Mouse (Mus musculus): ENCODE measurements around the gene B4gat1. TPM values are rescaled to one million over a fixed set of nuclear protein-coding genes. Genes with fewer than 3 reads are reported as not detected.

The B4gat1 gene
- total RNA-seq, 1 experiment: 14.1 TPM

DNA sequence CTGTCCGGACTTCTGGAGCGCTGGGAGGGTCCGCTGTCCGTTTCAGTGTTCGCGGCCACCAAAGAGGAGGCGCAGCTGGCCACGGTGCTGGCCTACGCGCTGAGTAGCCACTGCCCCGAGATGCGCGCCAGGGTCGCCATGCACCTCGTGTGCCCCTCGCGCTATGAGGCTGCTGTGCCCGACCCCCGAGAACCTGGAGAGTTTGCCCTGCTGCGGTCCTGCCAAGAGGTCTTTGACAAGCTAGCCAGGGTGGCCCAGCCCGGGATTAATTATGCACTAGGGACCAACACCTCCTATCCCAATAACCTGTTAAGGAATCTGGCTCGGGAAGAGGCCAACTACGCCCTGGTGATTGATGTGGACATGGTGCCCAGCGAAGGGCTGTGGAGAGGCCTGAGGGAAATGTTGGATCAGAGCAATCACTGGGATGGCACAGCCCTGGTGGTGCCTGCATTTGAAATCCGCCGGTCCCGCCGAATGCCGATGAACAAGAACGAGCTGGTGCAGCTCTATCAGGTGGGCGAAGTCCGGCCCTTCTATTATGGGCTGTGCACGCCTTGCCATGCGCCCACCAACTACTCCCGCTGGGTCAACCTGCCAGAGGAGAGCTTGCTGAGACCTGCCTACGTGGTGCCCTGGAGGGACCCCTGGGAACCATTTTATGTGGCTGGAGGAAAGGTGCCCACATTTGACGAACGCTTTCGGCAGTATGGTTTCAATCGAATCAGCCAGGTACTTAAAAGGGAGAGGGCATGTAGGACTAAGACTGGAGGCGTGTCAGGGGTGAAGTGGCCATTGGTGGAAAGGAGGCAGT, 882 bp downstream of the B4gat1 start:
- Histone ChIP-seq H3K27ac (ENCODE audit: insufficient read depth, low read depth, low read length, poor library complexity, severe bottlenecking) (no peak overlapping the region), H3K4me3 (ENCODE audit: insufficient read depth in 1 of 2, low read depth in 1 of 2, low read length in 2 of 2, poor library complexity in 1 of 2, severe bottlenecking in 1 of 2) (peak overlapping the region; percentile 70 to 77), H3K4me1 (ENCODE audit: control insufficient read depth in 2 of 2, insufficient read depth in 2 of 2, low read length in 2 of 2, poor library complexity in 1 of 2) (peaks cover 4 to 6% of the 10 kb centered on the region in 2 experiments; a peak in 3 of 4 replicates), H3K9ac (ENCODE audit: insufficient read depth, low read depth, low read length, poor library complexity, severe bottlenecking) (peak overlapping the region; percentile 77), H3K9me3 (ENCODE audit: control insufficient read depth, insufficient read depth, low read depth, low read length) (no peaks in the 10 kb centered on the region), H3K36me3 (ENCODE audit: control insufficient read depth, insufficient read depth, low read length, poor library complexity, severe bottlenecking) (no peaks in the 10 kb centered on the region)
- TF ChIP-seq MAFK (IDR thresholded peaks at IDR 0.05; ENCODE audit: insufficient read depth, low read depth, low read length) (no peak), CHD2 (IDR thresholded peaks at IDR 0.05; ENCODE audit: low read depth, low read length) (no peak), ZC3H11A (IDR thresholded peaks at IDR 0.05; ENCODE audit: borderline replicate concordance, low read depth, low read length) (no peak), ZNF384 (IDR thresholded peaks at IDR 0.05; ENCODE audit: low read depth, low read length) (no peak)
- DNase-seq (ENCODE audit: low read depth, low spot score): no peak
- in situ Hi-C loops (cut with MboI; ENCODE audit: low sequenced_read_pairs in 2 of 2, unreplicated experiment in 2 of 2): no loop called here

DNA sequence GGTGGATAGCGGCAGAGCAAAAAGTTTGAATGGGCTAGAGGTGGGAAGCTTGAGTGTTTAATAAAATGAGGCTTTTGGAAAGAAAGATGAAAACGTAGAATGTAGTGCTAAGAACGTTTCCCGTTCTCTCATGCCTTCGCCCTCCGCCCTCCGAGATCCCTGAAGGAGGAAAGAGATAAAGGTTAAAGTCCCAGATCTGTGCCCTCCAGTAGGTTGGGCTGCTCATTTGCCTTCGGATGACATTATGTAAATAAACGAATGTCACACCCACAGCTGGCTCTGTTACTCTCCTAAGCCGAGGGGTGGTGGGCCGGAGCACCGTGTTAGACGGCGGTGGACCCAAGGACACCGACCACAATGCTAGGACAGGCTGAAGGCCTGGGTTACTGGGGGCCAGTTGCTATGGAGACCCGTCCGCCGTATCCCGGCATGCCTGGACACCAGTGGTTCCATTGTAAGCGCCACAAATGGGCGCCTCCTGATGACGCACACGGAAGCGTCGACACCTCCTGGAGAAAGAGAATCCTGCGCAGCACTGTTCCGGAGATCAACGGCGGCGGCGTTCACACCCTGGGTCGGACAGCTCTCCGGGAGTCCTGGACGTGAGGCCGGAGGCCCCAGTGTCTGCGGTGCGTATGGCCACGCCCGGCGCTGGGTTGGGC, 2.4 kb downstream of the B4gat1 start, which contains the start of gene Brms1:
Gene Brms1, plus strand, starts transcription at position 493 of the 662 bp plus-strand sequence.
- H3K36me3 ChIP-seq (ENCODE audit: control insufficient read depth, insufficient read depth, low read length, poor library complexity, severe bottlenecking): no peaks in the 10 kb centered on the region
- H3K9me3 ChIP-seq (ENCODE audit: control insufficient read depth, insufficient read depth, low read depth, low read length): no peaks in the 10 kb centered on the region
- peak within 1 kb of the TSS; percentile 92 for H3K9ac ChIP-seq (ENCODE audit: insufficient read depth, low read depth, low read length, poor library complexity, severe bottlenecking)
- 0 out of 2 replicates have a peak within 1 kb of the TSS, but pooled peaks have one; percentile 19 for H3K27ac ChIP-seq (ENCODE audit: insufficient read depth, low read depth, low read length, poor library complexity, severe bottlenecking)
- DNase-seq (ENCODE audit: low read depth, low spot score): peak; percentile 93
- peaks cover 4 to 6% of the 10 kb centered on the region in 2 experiments; a peak in 3 of 4 replicates for H3K4me1 ChIP-seq (ENCODE audit: control insufficient read depth in 2 of 2, insufficient read depth in 2 of 2, low read length in 2 of 2, poor library complexity in 1 of 2)
- in situ Hi-C loops (cut with MboI; ENCODE audit: low sequenced_read_pairs in 2 of 2, unreplicated experiment in 2 of 2): no loop called here
- no peak for TF ChIP-seq ZNF384 (IDR thresholded peaks at IDR 0.05; ENCODE audit: low read depth, low read length)
- no peak for TF ChIP-seq ZC3H11A (IDR thresholded peaks at IDR 0.05; ENCODE audit: borderline replicate concordance, low read depth, low read length)
- no peak for TF ChIP-seq MAFK (IDR thresholded peaks at IDR 0.05; ENCODE audit: insufficient read depth, low read depth, low read length)
- TF ChIP-seq HCFC1 (IDR thresholded peaks at IDR 0.05; ENCODE audit: borderline replicate concordance, insufficient read depth, low read length): peak; percentile 86
- H3K4me3 ChIP-seq (ENCODE audit: insufficient read depth in 1 of 2, low read depth in 1 of 2, low read length in 2 of 2, poor library complexity in 1 of 2, severe bottlenecking in 1 of 2): peak within 1 kb of the TSS; percentile 70 to 95

DNA sequence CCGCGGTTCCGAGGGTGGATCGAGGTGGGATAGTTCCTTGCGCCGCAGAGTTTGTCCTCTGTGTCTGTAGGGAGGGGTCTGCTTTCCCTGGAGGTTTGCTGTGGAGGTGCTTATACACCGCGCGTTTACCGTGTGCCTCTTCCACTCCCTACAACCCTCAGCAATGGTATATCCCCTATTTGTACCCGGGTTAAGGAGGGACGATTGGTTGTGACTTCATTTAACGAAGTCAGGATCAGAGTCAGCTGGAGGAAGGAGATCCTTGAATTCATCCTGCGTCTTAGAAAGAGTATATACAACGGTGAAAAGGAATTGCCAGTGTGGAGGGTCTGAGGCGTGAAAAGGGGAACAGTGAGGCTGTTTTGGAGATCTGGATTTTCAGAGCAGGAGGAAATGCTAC, 3.0 kb downstream of the B4gat1 start:
- DNase-seq (ENCODE audit: low read depth, low spot score): no peak
- Histone ChIP-seq H3K9me3 (ENCODE audit: control insufficient read depth, insufficient read depth, low read depth, low read length) (no peaks in the 10 kb centered on the region), H3K9ac (ENCODE audit: insufficient read depth, low read depth, low read length, poor library complexity, severe bottlenecking) (peak overlapping the region; percentile 92), H3K4me3 (ENCODE audit: insufficient read depth in 1 of 2, low read depth in 1 of 2, low read length in 2 of 2, poor library complexity in 1 of 2, severe bottlenecking in 1 of 2) (peak overlapping the region; percentile 70 to 95), H3K36me3 (ENCODE audit: control insufficient read depth, insufficient read depth, low read length, poor library complexity, severe bottlenecking) (peaks cover 2% of the 10 kb centered on the region; the same call in 1 of the 2 replicates), H3K4me1 (ENCODE audit: control insufficient read depth in 2 of 2, insufficient read depth in 2 of 2, low read length in 2 of 2, poor library complexity in 1 of 2) (peaks cover 4 to 6% of the 10 kb centered on the region in 2 experiments; a peak in 3 of 4 replicates), H3K27ac (ENCODE audit: insufficient read depth, low read depth, low read length, poor library complexity, severe bottlenecking) (0 out of 2 replicates have a peak overlapping the region, but pooled peaks have one; percentile 19)
- in situ Hi-C loops (cut with MboI; ENCODE audit: low sequenced_read_pairs in 2 of 2, unreplicated experiment in 2 of 2): no loop called here
- TF ChIP-seq ZNF384 (IDR thresholded peaks at IDR 0.05; ENCODE audit: low read depth, low read length) (no peak), MAFK (IDR thresholded peaks at IDR 0.05; ENCODE audit: insufficient read depth, low read depth, low read length) (no peak), HCFC1 (IDR thresholded peaks at IDR 0.05; ENCODE audit: borderline replicate concordance, insufficient read depth, low read length) (no peak), ZC3H11A (IDR thresholded peaks at IDR 0.05; ENCODE audit: borderline replicate concordance, low read depth, low read length) (no peak), CHD2 (IDR thresholded peaks at IDR 0.05; ENCODE audit: low read depth, low read length) (no peak)

GRCm38 (mm10) chr19:5045531-5045930, 6.9 kb downstream of the B4gat1 start:
- Histone ChIP-seq H3K9ac (ENCODE audit: insufficient read depth, low read depth, low read length, poor library complexity, severe bottlenecking) (no peak overlapping the region), H3K27ac (ENCODE audit: insufficient read depth, low read depth, low read length, poor library complexity, severe bottlenecking) (no peak overlapping the region), H3K9me3 (ENCODE audit: control insufficient read depth, insufficient read depth, low read depth, low read length) (no peaks in the 10 kb centered on the region), H3K4me3 (ENCODE audit: insufficient read depth in 1 of 2, low read depth in 1 of 2, low read length in 2 of 2, poor library complexity in 1 of 2, severe bottlenecking in 1 of 2) (no peak overlapping the region), H3K36me3 (ENCODE audit: control insufficient read depth, insufficient read depth, low read length, poor library complexity, severe bottlenecking) (peaks cover 18% of the 10 kb centered on the region; the same call in 1 of the 2 replicates), H3K4me1 (ENCODE audit: control insufficient read depth in 2 of 2, insufficient read depth in 2 of 2, low read length in 2 of 2, poor library complexity in 1 of 2) (peaks cover 2 to 7% of the 10 kb centered on the region in 2 experiments; a peak in 2 of 4 replicates)
- in situ Hi-C loops (cut with MboI; ENCODE audit: low sequenced_read_pairs in 2 of 2, unreplicated experiment in 2 of 2): no loop called here
- TF ChIP-seq HCFC1 (IDR thresholded peaks at IDR 0.05; ENCODE audit: borderline replicate concordance, insufficient read depth, low read length): no peak
- no peak for TF ChIP-seq ZNF384 (IDR thresholded peaks at IDR 0.05; ENCODE audit: low read depth, low read length)
- TF ChIP-seq CHD2 (IDR thresholded peaks at IDR 0.05; ENCODE audit: low read depth, low read length): no peak
- no peak for TF ChIP-seq MAFK (IDR thresholded peaks at IDR 0.05; ENCODE audit: insufficient read depth, low read depth, low read length)
- no peak for TF ChIP-seq ZC3H11A (IDR thresholded peaks at IDR 0.05; ENCODE audit: borderline replicate concordance, low read depth, low read length)
- no peak for DNase-seq (ENCODE audit: low read depth, low spot score)

All from ES-E14 (cell line).